Mouse (Mus musculus) gastrocnemius, postnatal 4 days (tissue): ENCODE data around the gene Lrrc46. TPM values are rescaled to one million over a fixed set of nuclear protein-coding genes. Genes with fewer than 3 reads are reported as not detected.

Experiments
- DNase-seq, 2 experiments: peaks; one replicate each; pipeline ENCODE4 v3.0.0; 2021 to 2022; ENCODE audit warnings: low spot score in 2 of 2, mixed read lengths in 2 of 2
- long read RNA-seq, 2 experiments: library from polyadenylated mRNA; stranded (forward); transcript quantifications; one replicate each; pipeline ENCODE4 v2.0.0; 2021
- total RNA-seq, 2 experiments: library from RNA; stranded (reverse); gene quantifications; 2 replicates each; pipeline ENCODE4 v1.2.3; 2021

The Lrrc46 gene
- total RNA-seq, result under 1 TPM in 1 of 2 experiments, not detected in 1; 0.47 TPM
- long read RNA-seq, experiment 1, partial matches to known transcripts, result 0 of 1 reads
- long read RNA-seq, experiment 1, other reads (novel, unspliced or antisense), result 1 of 1 reads
- long read RNA-seq, experiment 2, result 0 reads

- DNase-seq, result peak; percentile 83 to 89
Measured at GRCm38 (mm10) chr11:97041022-97041899, at the start of gene Lrrc46, which contains the start of gene Mrpl10. Lrrc46 (minus strand) TSS chr11:97041407. Mrpl10 (plus strand) TSS chr11:97041560.

- no peak for DNase-seq
Measured at GRCm38 (mm10) chr11:97086365-97086764, 45.2 kb upstream of the Lrrc46 start.

GRCm38 (mm10) chr11:97084821-97085505, 43.8 kb upstream of the Lrrc46 start:
- DNase-seq, result no peak

DNA sequence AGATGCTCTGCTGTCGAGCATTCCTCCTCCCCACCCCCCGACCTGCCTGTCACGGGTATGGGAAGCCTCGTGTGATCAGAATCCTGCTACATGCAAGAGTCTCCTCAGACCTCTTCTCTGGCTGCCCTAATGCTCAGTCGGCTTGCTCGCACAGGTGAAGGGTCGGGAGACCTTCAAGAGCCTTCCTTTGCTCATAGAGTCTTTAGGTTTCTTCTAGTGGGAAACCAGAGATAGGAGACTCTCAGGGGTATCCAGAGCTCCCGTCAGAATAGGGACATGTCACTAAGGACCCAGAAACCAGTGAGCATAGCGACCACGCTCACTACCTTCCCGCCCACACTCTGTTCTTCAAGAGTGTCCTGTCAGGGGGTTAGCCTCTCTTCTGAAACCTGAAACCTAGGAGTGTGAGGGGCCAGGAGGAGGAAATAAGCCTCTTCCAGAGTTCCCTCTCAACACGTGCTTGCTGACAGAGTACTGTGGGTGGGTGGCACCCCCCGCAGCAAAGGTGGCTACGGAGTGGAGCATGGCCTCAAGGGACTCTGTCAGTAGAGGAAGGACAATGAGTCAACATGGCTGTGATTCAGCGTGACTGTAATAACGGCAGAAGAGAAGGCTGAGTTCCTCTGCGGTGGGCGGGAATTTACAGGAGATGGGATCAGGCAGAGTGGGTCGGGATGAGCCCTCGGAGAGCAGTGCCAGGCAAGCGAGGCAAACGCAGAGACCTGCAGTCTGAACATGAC, 42.4 kb upstream of the Lrrc46 start:
- no peak for DNase-seq

GRCm38 (mm10) chr11:97082977-97083376, 41.8 kb upstream of the Lrrc46 start:
- DNase-seq, result no peak

DNA sequence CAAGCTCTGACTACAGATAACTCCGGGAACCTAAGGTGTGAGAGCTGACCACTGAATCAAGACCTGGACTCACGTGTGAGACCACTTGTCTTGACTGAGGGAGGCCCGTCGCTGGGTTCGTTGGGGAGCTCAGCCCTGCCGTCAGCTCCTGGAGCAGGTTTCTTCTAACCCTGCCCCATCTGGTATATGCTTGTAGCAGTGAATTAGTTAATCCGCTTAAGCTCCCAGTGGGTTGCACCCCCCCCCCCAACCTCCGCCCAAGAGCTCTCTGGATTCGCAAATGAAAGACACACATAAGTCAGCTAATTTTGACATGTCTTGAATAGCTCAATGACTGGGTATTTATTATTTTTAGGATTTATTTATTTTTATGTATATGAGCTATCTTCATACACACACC, 39.1 kb upstream of the Lrrc46 start:
- DNase-seq, result no peak

DNA sequence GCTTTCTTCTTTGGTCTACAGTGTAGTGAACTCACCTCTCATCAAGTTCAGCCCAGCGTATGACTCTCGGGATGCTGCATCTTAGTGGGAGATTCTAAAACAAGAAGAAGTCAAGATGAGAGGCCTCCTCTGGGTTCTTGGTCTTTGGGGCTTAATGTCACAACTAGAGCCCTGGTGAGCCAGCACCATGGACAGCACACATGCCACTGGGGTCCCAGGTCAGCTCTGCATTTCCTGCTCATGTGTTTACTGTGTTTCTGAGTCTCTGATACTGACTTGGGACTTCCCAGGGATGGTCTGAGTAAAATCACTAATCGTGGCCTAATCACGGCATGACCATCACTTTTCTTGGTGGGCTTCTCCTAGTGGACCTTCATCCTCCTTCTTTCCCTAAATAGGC, 37.5 kb upstream of the Lrrc46 start:
- DNase-seq, result no peak

- DNase-seq, result no peak
Measured at GRCm38 (mm10) chr11:97074235-97074634, 33.0 kb upstream of the Lrrc46 start.

- DNase-seq, result no peak
Measured at GRCm38 (mm10) chr11:97072533-97072932, 31.3 kb upstream of the Lrrc46 start.

- no peak for DNase-seq
Measured at GRCm38 (mm10) chr11:97071129-97071528, 29.9 kb upstream of the Lrrc46 start.

GRCm38 (mm10) chr11:97069770-97070169, 28.6 kb upstream of the Lrrc46 start:
- DNase-seq, result no peak

- no peak for DNase-seq
Measured at GRCm38 (mm10) chr11:97069333-97069732, 28.1 kb upstream of the Lrrc46 start.

DNA sequence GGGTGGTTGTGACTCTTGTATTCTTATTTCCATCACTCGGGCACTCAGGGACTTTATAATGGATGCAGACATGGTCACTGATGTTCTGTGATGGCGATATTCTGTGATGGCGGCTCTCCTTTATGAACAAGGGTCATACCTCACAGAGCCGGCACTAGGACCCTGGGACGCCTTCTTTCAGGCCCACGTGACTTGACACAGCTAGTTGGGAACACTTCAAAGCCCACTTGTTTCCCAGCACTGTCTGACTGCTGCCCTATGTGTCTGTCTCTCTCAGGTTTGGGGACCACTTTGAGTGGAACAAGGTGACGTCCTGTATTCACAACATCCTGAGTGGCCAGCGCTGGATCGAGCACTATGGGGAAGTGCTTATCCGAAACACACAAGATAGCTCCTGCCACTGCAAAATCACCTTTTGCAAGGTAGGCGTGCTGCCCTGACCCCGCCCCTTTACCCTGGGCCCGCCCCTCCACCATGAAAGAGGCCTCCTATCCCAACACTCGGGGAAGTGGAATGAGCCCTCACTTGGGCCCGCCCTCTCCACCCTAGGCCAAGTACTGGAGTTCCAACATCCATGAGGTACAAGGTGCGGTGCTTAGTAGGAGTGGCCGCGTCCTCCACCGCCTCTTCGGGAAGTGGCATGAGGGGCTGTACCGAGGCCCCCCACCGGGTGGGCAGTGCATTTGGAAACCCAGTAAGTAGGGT, 25.6 kb upstream of the Lrrc46 start:
- DNase-seq, result no peak

- no peak for DNase-seq
Measured at GRCm38 (mm10) chr11:97065538-97066295, 24.5 kb upstream of the Lrrc46 start.

DNA sequence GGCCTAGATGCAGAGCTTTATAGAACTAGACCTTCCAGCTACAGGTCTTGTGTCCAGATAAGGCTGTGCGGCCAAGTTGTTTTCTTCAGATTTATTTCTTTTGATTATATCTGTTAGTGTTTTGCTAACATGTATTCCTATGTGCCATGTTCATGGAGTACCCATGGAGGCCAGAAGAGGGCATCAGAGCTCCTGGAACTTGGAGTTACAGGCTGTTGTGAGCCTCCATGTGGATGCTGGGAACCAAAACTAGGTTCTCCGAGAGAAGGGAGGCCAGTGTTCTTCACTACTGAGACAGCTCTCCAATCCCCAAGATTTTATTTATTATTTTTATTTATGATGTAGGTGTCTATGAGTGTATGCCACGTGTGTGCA, 22.7 kb upstream of the Lrrc46 start:
- DNase-seq, result no peak

DNA sequence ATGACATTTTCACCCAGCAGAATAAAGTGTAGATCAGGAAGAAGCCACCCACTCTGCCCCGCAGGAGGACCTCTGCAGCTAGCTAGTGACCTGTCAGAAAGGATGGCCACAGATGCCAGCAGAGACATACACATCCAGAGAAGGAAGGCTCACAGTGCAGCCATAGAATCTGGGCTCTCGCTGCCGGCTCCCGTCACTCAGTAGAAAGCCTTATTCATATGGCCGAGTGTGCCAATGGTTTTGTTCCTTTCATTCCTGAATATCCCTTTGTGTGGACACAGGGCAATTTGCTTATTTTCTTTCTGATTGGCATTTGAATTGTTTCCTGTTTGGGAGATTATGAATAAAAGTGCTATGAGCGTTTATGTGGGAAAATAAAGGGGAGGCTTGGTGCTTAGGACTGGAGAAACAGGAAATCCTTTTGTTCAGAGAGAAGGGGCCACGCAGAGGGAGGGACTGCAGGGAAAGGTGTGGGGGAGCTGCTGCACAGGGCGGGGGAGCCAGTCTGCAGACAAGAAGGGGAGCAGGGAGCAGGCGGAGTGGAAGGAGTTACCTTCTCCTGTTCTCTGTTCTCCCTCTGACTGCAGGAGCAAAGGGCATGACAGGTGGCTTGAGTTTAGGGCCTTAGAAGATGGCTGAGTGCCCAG, 22.2 kb upstream of the Lrrc46 start:
- no peak for DNase-seq

DNA sequence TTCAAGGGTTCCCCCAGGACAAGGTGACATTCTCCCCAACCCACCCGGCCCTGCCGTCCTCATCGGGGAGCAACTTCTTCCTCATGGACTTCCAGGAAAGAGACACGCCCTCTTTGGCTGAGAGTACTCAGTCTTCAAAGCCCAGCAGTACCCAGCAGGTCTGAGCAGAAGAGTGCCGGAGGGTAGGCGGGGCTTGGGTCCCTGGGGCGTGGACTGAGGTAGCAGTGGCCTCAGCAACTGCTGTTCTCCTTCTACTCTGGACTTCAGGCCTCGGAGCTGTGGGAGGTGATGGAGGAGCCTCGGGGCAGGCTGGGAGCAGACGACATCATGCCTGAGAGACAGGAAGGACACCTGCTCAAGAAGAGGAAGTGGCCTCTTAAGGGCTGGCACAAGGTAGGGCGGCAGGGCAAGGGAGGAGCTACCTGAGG, 11.0 kb upstream of the Lrrc46 start:
- DNase-seq, result no peak

GRCm38 (mm10) chr11:97050944-97051586, 9.9 kb upstream of the Lrrc46 start:
- no peak for DNase-seq
